Mouse (Mus musculus) right cerebral cortex, adult 2 months (tissue): ENCODE results near the gene Unc13c.

Experiments used
- DNase-seq, 2 experiments: peaks; one replicate each; pipeline ENCODE4 v3.0.0; 2021 to 2022; ENCODE audit warnings: low spot score in 2 of 2

Gene Unc13c

DNA sequence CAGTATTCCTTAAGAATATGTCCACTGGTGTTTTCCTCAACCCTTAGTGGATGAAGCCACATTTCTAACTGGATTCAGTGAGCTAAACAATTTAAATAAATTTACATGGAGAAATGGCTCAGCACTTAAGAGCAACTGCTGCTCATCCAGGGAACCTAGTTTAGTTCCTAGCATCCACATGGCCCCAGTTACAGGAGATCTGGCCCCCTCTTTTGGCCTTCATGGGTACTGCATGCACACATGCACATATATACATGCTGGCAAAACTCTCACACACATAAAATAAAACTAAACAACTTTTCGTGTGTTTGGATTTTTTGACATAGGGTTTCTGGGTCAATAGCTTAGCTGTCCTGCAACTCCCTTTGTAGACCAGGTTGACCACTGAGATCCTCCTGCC, 330.6 kb downstream of the Unc13c start:
- DNase-seq: no peak

DNA sequence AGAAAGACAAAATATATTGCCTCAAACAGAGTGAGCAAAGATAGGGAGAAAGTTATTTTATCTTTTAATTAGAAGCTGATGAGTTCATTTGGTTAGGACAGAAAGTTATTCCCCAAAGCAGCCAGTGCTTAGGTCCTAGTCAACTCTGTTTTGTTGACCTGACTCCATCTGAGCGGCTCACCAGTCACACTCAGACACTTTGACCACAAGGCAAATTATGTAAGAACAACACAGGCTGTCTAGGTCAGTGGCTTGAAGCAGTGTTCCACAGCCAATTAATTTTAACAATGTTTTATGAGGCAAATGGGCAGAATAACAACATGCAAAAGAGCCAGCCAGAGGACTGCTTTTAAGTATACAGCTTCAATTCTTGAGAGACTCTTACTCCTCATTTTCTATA, 343.6 kb downstream of the Unc13c start:
- no peak for DNase-seq

DNA sequence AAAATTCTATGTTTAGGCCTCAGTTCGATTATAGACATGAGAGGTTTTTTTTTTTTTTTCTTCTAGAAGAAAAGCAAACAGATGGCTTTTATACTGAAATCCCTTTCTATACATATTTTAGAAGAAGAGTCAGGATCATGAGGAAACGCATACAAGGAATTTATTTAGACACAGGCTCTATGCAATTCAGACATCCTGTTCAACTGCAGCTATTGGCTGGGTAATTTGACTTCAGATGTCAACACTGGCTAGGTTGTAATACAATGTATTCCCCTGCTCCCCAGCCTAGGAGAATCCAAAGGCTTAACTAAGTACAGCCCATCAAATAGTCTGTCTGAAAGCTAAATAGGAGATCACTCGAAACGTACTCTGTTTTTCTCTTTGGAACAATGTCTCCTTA, 355.9 kb downstream of the Unc13c start:
- DNase-seq: no peak

DNA sequence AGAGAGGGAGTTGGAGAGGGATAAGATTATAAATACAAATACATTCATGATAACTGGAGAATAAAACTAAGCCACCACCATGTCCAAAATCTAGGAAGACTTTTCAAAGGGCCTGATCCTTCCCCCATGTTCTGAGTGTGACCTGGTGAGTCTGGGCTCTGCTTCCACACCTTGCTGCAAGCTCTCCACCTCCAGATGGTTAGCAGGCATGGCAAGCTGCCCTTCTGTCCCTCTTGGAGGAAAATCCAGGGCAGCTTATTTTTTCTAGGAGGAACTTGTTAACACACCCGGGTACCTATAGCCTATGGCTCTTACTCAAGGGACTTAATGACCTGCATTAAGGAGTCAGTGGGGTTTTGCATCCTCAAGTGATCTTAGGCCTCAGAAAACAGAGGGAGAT, 364.8 kb downstream of the Unc13c start:
- no peak for DNase-seq

DNA sequence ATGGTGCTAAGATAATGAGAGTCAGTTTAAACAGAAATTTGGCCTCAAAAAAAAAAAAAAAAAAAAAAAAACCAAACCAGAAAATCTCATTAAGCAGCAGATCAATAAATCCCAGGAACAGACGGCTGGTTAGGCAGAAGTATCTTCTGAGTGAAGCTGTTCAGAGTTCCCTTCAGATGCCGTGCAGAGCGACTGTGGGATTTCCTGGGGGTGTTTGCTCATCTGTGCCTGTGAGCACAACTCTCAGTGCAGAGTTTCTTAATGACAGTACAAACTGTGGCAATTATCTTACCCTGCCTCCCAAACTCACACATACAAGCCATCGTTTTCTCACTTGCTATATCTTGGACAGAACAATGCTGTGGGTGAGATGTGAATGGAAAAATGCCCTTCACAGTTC, 403.2 kb downstream of the Unc13c start:
- peak; percentile 11 to 54 for DNase-seq

DNA sequence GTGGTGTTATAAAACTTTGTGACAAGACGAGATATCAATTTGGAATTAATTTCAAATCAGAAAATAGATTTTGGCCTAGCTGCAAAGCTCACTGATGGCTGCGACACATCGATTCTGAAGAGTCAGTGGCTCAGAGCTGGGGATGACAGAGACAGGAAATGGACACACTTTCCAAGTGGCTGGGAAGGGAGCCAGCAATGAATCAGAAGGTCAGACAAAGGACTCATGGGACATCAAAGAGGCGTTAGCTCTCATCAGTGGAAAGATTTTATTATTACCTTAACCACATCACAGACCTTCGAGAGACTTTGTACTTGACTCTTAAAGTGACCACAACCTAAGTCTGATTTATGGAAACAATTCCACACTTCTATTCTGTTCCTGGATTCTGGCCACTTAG, 408.7 kb downstream of the Unc13c start:
- no peak for DNase-seq

DNA sequence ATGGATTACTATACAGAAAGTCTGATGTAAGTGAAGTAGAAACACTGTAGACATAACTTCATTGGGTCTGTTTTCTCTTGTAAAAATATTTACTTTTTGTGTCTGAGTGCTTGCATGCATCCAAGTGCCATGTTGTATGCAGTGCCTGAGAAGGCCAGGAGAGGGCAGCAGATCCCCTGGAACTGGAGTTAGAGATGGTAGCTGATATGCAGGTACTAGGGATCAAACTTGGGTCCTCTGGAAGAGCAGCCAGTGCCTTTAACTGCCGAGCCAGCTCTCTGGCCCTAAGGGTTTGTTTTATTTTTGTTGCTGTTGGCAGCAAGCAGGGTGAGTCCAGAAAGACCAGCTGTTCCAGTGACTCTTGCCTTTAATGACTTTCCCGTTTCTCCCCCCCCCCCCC, 411.0 kb downstream of the Unc13c start:
- peak; percentile 57 to 66 for DNase-seq

DNA sequence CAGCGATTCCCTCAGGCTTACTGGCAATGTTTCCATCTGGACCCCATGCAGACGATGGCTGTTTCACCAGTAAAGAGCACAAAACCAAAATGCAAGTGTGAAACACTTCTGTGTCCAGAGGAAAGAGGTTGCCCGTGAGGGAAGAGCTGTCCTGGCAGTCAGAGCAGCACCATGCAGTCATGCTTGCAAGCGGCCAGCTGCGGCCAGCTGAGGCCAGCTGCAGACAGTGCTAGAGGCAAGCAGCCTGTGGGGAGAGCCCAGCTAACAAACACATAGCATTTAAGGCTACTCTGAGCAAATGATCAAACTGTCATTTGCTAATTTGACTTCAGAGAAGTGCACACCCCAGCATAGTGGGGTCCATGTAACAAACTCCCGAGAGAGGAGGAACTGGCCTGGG, 413.4 kb downstream of the Unc13c start:
- no peak for DNase-seq

DNA sequence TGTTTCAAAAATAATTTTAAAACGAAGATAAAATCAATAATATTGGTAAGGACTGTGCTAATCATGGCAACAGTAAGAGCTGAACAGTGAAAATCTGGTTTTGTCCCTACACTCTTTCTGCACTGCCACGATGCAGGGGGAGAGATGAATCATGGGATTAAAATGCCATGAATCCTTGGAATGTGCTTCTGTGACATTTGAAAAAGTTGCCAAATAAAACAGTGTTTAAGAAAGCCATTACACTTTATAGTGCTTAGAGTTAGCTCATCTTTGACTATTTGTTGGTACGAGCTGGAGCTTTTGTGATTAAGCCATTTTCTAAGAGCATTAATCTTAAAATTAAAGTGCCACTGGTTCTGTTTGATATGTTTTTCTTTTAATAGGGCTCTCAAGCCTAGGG, 496.2 kb downstream of the Unc13c start:
- no peak for DNase-seq

DNA sequence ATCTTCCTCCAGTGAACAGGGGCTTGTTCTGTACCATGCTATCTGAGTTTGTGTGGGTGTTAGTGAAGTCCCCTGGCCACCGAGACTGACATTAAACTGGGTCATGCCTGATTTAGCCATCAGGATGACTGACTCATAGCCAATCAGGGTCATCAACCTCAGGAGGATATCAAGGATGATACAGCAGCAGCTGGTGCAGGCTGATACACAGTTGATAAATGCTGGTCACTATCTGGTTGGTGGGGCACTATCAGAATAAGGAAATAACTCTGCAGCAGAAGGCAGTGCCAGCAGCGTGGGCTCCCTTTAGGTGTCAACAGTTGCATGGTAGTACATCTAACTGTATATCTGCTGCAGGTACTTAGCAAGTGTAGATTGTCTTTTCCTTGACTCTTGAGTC, 506.7 kb downstream of the Unc13c start:
- no peak for DNase-seq

DNA sequence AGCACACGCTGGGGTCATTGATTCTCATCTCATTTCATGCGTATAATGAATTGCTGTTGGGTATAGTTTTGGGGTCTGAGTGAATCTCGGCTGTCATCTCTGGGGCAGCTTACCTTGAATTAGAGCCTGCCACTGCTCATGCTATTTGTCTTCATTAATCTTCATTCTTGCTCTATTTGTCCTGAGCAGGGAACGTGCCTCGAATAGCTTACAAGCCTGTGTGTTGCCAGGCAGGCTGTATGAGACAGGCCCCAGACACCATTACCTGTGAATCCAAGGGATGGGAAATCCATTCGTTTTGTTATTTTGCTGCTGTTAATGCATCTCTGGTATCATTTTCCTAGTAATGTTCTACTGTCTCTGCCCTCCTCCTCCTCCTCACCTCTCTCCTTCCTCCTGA, 518.8 kb downstream of the Unc13c start:
- no peak for DNase-seq

DNA sequence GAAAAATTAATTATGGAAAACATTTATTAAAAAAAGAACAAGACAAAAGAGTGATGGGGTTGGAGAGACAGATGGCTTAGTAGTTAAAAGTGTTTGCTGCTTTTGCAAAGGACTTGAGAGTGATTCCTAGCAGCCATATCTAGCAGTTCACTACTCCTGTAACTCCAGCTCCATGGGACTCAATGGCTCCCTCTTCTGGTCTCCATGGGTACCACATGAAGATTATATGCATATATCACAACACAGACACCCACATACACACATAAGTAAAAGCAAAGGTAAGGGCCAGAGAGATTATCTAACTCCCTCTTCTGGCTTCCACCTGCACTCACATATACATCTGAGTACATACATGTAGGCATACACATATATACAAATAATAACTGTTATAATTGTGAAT, 519.5 kb downstream of the Unc13c start:
- DNase-seq: no peak

DNA sequence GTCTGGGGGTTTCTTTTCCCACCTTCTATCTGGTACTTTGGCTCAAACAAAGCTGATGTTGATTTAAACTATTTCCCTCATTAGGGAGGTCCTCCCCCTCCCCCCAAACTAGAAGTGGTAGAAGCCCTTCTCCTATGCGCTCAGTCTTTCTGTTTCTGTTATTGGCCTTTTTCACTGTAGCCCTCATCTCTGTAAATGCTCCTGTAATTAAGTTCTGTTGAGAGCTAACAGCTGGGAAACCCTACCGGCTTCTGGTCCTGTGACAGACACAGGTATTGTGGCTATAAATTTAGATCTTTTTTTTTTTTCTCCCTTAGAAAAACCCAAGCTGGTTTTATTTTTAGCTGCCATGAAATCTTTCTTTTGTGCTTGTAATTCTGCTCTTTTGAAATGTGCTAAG, 536.8 kb downstream of the Unc13c start:
- DNase-seq: no peak
